Mouse (Mus musculus) megakaryocyte, embryonic 14.5 days (primary cell): Measurements from ENCODE around the gene Tet1.

ENCODE experiments used
- FLI1 ChIP-seq: IDR thresholded peaks from 2 replicates; pipeline ENCODE4 v1.6.1; 2012; ENCODE audit warnings: low read length, inconsistent platforms, mixed read lengths
- GATA1 ChIP-seq: IDR thresholded peaks from 3 replicates; pipeline ENCODE4 v1.6.1; 2012; ENCODE audit warnings: mixed read lengths, low read length, inconsistent platforms, borderline replicate concordance

- TF ChIP-seq GATA1 (no peak), FLI1 (no peak)
Observed at GRCm38 (mm10) chr10:62896774-62897173, 12.0 kb downstream of the Tet1 start.
